Mouse (Mus musculus): Measurements from ENCODE around the gene Lhx6.

DNA sequence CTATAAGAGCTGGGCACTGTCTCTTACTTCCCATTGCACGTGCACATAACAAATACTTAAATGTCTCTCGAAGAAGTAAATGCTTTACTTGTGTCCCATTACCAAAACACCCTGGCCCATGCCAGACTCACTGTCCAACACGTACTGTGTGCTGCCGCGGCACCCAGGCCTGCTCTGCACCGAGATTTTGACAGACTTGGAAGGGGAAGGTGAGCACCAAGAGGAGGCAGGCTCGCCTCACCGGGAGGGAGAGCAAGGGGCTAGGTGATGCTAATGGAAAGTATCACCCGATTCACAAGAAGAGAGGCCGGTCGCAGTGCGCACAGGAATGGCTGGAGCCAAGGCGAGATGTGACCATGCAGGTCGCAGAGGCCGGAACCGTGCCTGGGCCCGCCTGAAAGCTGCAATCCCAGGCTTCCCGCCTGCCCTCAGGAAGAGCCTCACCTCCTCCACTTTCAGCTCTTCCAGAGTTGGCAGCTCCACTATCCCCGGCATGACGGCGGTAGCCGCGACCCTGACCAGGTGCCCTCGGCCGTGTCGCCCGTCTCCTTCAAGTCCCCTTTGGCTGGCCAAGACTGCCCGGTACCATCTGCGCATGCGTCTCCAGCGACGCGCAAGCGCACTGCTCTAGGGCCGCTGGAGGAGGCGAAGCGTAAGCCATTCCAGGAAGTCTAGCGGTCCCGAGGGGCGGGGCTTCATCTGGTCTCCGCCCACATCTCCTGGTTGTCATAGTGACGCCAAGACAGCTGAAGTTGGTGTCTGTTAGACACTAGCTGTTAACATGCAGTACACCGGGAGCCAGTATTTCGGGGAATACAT, 56.3 kb downstream of the Lhx6 start, which contains the start of the genes Ndufa8 and Morn5:
- TF ChIP-seq CTCF (conservative IDR thresholded peaks at IDR 0.05; ENCODE audit: low read length) (no peak), NANOG (IDR thresholded peaks at IDR 0.05; ENCODE audit: borderline replicate concordance, low read length) (no peak)

All from E14TG2a.4 (cell line).